Mouse (Mus musculus): ENCODE data around the gene Fndc10.

DNA sequence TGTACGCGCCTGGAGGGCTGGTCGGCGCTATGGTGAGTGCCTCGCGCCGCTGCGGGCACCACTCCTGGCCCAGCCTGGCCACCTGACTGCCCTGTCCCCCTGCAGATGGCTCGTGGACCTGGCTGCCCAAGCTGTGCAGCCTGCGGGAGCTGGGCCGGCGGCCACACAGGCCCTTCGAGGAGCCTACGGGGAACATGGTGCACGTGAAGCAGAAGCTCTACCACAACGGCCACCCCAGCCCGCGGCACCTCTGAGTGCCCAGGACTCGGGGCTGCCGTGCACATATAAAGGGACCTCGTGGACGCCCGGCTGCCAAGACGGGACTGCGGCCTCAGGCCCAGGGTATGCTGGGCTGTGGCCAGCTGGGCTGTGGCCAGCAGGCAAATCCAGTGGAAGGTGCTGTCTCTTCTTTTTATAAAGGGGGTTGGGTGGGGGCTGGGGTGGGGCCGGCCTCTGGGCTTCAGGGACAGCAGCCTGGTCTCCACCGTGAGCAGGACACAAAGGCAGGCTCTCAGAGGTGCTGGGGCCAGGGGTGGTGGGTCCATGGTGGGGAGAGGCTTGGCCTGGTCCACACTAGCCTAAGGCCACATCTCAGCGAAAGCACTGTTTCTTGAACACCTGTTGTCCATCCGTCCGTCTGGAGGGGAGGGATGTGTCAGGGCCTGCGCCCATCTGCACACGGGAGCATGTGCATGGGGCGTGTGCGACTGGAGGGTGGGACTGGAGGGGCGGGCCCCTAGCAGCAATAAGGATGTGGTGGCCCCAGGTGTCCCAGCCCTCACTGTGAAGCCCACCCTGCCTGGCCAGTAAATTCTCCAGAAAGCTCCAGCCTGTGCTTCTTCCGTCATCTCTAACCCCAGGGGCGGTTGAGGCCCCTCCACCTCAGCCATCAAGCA is 45.8 kb downstream of the Fndc10 start:
- no peak for TF ChIP-seq CTCF (IDR thresholded peaks at IDR 0.05; ENCODE audit: control insufficient read depth, insufficient read depth, insufficient read length)
- no peak for TF ChIP-seq USF1 (IDR thresholded peaks at IDR 0.05; ENCODE audit: low read depth)
